Mouse (Mus musculus) cerebellum, adult 9-11 months (tissue): ENCODE measurements at regions not wholly inside any gene's neighbourhood (a gene's known extent, or its start where the extent isn't known, plus 50 kb on each side); places are given as distances from the start of the nearest gene placed in this dataset.
"Not testable (repeated sequence)": the region's sequence is repeated elsewhere in the genome, so short reads cannot be mapped to it uniquely, and the experiment has no call there.

Source experiments
- DNase-seq: peaks from one replicate; pipeline ENCODE4 v3.0.0; 2022

DNA sequence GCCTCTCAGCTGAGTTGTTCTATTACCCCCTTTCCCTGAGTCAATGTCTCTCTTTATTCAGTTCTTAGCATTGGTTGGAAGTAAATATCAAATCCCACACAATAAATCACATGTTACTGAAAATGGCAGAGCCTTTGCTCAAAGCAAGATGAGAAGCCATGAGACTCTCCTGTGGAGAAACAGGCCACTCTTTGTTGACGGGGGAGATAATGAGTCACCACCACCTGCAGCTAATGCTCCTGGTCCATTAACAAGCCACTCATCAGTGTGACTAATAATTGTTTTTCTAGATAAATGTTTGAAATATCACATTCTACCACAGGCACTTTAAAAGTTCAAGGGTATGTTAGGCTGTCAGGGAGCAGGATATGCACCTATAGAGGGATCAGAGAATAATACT, 61.0 kb upstream of the Galnt18 start:
- no peak for DNase-seq

DNA sequence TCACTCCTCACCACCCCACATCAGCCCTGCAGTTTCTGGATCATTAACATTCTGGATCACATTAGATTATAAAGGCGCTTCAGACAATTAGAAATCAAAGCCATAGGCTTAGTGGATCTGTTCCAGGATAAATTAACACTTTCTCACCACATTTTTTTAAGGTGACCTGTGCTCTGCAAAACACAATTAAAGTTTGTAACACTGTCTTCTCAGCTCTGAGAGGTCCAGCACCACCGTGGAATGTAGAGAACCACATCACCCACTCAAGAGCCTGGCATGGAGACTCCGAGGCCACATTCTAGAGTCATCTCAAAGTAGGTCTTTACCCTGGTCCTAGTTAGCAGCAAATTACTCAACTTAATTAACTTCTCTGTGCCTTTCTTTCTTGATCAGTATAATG, 58.4 kb upstream of the Galnt18 start:
- DNase-seq, result no peak

DNA sequence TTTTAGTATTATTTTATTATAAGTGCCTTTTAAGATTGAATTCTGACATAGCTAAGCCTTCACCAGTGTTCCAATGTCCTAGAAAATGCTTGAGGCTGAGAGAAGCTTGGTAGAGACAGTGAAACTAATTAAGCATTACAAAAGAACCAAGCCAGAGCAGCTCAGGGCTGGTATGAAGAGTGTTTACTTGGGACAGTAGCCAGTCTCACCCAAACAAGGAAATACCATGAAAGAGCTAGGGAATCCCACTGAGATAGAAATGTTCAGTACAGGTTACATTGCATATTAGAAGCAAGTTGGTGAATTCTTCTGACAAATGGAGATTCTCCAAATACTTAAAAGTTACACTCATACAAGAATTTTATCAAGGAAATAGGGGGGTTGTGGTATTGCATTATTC, 54.6 kb upstream of the Galnt18 start:
- not testable (repeated sequence) for DNase-seq

GRCm38 (mm10) chr7:111829931-111830330, 50.2 kb upstream of the Galnt18 start:
- DNase-seq, result no peak
